Mouse (Mus musculus) adrenal gland, postnatal 14 days (tissue): ENCODE measurements at regions not wholly inside any gene's neighbourhood (a gene's known extent, or its start where the extent isn't known, plus 50 kb on each side); places are given as distances from the start of the nearest gene placed in this dataset.

Experiments
- DNase-seq: peaks from one replicate; pipeline ENCODE4 v3.0.0; 2021; ENCODE audit warnings: mixed read lengths

GRCm38 (mm10) chr13:118849541-118849940, 179.9 kb downstream of the Fgf10 start:
- DNase-seq: no peak

GRCm38 (mm10) chr13:118850708-118851107, 181.1 kb downstream of the Fgf10 start:
- no peak for DNase-seq

- no peak for DNase-seq
Observed at GRCm38 (mm10) chr13:118886339-118886810, 216.8 kb downstream of the Fgf10 start.

GRCm38 (mm10) chr13:118895079-118895478, 225.5 kb downstream of the Fgf10 start:
- no peak for DNase-seq

- no peak for DNase-seq
Observed at GRCm38 (mm10) chr13:118901950-118902349, 232.4 kb downstream of the Fgf10 start.

- DNase-seq: no peak
Observed at GRCm38 (mm10) chr13:118910351-118910750, 240.8 kb downstream of the Fgf10 start.

GRCm38 (mm10) chr13:118940786-118941185, 271.2 kb downstream of the Fgf10 start:
- DNase-seq: peak; percentile 5

- no peak for DNase-seq
Observed at GRCm38 (mm10) chr13:118966120-118966676, 296.6 kb downstream of the Fgf10 start.

- DNase-seq: no peak
Observed at GRCm38 (mm10) chr13:118967707-118968106, 298.1 kb downstream of the Fgf10 start.

- DNase-seq: no peak
Observed at GRCm38 (mm10) chr13:118975008-118975407, 305.4 kb downstream of the Fgf10 start.

- DNase-seq: no peak
Observed at GRCm38 (mm10) chr13:118975519-118975918, 305.9 kb downstream of the Fgf10 start.

GRCm38 (mm10) chr13:118979505-118979904, 309.9 kb downstream of the Fgf10 start:
- DNase-seq: no peak

GRCm38 (mm10) chr13:118981196-118981810, 311.7 kb downstream of the Fgf10 start:
- no peak for DNase-seq

- DNase-seq: no peak
Observed at GRCm38 (mm10) chr13:118985285-118985684, 315.7 kb downstream of the Fgf10 start.

- no peak for DNase-seq
Observed at GRCm38 (mm10) chr13:119025305-119025975, 355.8 kb downstream of the Fgf10 start.

GRCm38 (mm10) chr13:119039616-119040015, 370.0 kb downstream of the Fgf10 start:
- DNase-seq: no peak

- no peak for DNase-seq
Observed at GRCm38 (mm10) chr13:119045112-119045511, 375.5 kb downstream of the Fgf10 start.

- no peak for DNase-seq
Observed at GRCm38 (mm10) chr13:119068745-119069580, 359.4 kb upstream of the Paip1 start.

GRCm38 (mm10) chr13:119069581-119069936, 358.8 kb upstream of the Paip1 start:
- DNase-seq: no peak

GRCm38 (mm10) chr13:119079243-119079642, 349.2 kb upstream of the Paip1 start:
- DNase-seq: no peak

GRCm38 (mm10) chr13:119081691-119082090, 346.7 kb upstream of the Paip1 start:
- DNase-seq: no peak

- DNase-seq: no peak
Observed at GRCm38 (mm10) chr13:119117906-119118305, 310.5 kb upstream of the Paip1 start.

- no peak for DNase-seq
Observed at GRCm38 (mm10) chr13:119118382-119118781, 310.0 kb upstream of the Paip1 start.
